Mouse (Mus musculus) frontal cortex, adult (tissue): ENCODE results near the gene Slc28a1.
A peak's percentile ranks its signal among the peaks of the same experiment; 100 is the strongest.

Source experiments
- ATAC-seq: cut with Nextera tagmentation; 2 replicates; pipeline ENCODE4 v1.9.2; 2017; ENCODE audit warnings: mild to moderate bottlenecking, moderate library complexity, mixed read lengths; ENCODE audit not compliant: low TSS enrichment

The Slc28a1 gene

GRCm38 (mm10) chr7:81114555-81114954 lies at the start of gene Slc28a1:
TSS of gene Slc28a1 (plus strand) at chr7:81114799.
- no peak for ATAC-seq

- ATAC-seq = no peak
Measured at GRCm38 (mm10) chr7:81066714-81067113, 47.9 kb upstream of the Slc28a1 start.

- peak; percentile 70 for ATAC-seq
Measured at GRCm38 (mm10) chr7:81072463-81072862, 42.1 kb upstream of the Slc28a1 start.

GRCm38 (mm10) chr7:81073273-81073672 lies 41.3 kb upstream of the Slc28a1 start:
- no peak for ATAC-seq

- no peak for ATAC-seq
Measured at GRCm38 (mm10) chr7:81074546-81074945, 40.1 kb upstream of the Slc28a1 start.

GRCm38 (mm10) chr7:81075299-81075698 lies 39.3 kb upstream of the Slc28a1 start:
- no peak for ATAC-seq

- ATAC-seq = no peak
Measured at GRCm38 (mm10) chr7:81075732-81076131, 38.9 kb upstream of the Slc28a1 start.

GRCm38 (mm10) chr7:81077009-81077408 lies 37.6 kb upstream of the Slc28a1 start:
- no peak for ATAC-seq

GRCm38 (mm10) chr7:81078740-81079139 lies 35.9 kb upstream of the Slc28a1 start:
- ATAC-seq = no peak

- ATAC-seq = no peak
Measured at GRCm38 (mm10) chr7:81093420-81093965, 21.1 kb upstream of the Slc28a1 start.

GRCm38 (mm10) chr7:81094104-81094757 lies 20.4 kb upstream of the Slc28a1 start:
- ATAC-seq = no peak

- no peak for ATAC-seq
Measured at GRCm38 (mm10) chr7:81100341-81100740, 14.3 kb upstream of the Slc28a1 start.

- ATAC-seq = no peak
Measured at GRCm38 (mm10) chr7:81102854-81103253, 11.7 kb upstream of the Slc28a1 start.

GRCm38 (mm10) chr7:81105525-81105924 lies 9.1 kb upstream of the Slc28a1 start:
- no peak for ATAC-seq

GRCm38 (mm10) chr7:81108226-81108625 lies 6.4 kb upstream of the Slc28a1 start:
- no peak for ATAC-seq

- no peak for ATAC-seq
Measured at GRCm38 (mm10) chr7:81109717-81110651, 4.6 kb upstream of the Slc28a1 start.

GRCm38 (mm10) chr7:81110791-81111190 lies 3.8 kb upstream of the Slc28a1 start:
- no peak for ATAC-seq

- ATAC-seq = no peak
Measured at GRCm38 (mm10) chr7:81111729-81112128, 2.9 kb upstream of the Slc28a1 start.

- no peak for ATAC-seq
Measured at GRCm38 (mm10) chr7:81112686-81113360, 1.8 kb upstream of the Slc28a1 start.

- ATAC-seq = no peak
Measured at GRCm38 (mm10) chr7:81121099-81121498, 6.5 kb downstream of the Slc28a1 start.

GRCm38 (mm10) chr7:81122808-81123207 lies 8.2 kb downstream of the Slc28a1 start:
- ATAC-seq = no peak

GRCm38 (mm10) chr7:81123553-81123952 lies 9.0 kb downstream of the Slc28a1 start:
- ATAC-seq = no peak
